Mouse (Mus musculus) 3134 (cell line): ENCODE measurements around the gene Olfr631.
A peak's percentile ranks its signal among the peaks of the same experiment; 100 is the strongest.
"Not testable (repeated sequence)": the region's sequence is repeated elsewhere in the genome, so short reads cannot be mapped to it uniquely, and the experiment has no call there.

Source experiments
- DNase-seq: peaks from one replicate; pipeline ENCODE4 v3.0.0-alpha.2; 2011; ENCODE audit warnings: low spot score; ENCODE audit not compliant: insufficient read length; ENCODE audit errors: extremely low read depth

Olfr631 gene

GRCm38 (mm10) chr7:103928525-103928924 is at the start of gene Olfr631:
Gene Olfr631, plus strand, starts transcription at chr7:103928825.
- no peak for DNase-seq

- no peak for DNase-seq
Measured at GRCm38 (mm10) chr7:103886152-103886551, 42.5 kb upstream of the Olfr631 start, which contains the start of gene Olfr66. Gene Olfr66, minus strand, starts transcription at chr7:103886252.

- DNase-seq = no peak
Measured at GRCm38 (mm10) chr7:103894385-103894784, 34.2 kb upstream of the Olfr631 start, which contains the start of gene Olfr64. Gene Olfr64, minus strand, starts transcription at chr7:103894485.

GRCm38 (mm10) chr7:103903187-103903586 is 25.4 kb upstream of the Olfr631 start, which contains the start of gene Olfr65:
Gene Olfr65, plus strand, starts transcription at chr7:103903487.
- DNase-seq = no peak

GRCm38 (mm10) chr7:103910047-103910446 is 18.6 kb upstream of the Olfr631 start:
- no peak for DNase-seq

GRCm38 (mm10) chr7:103912969-103913511 is 15.6 kb upstream of the Olfr631 start:
- no peak for DNase-seq

GRCm38 (mm10) chr7:103915338-103915737 is 13.3 kb upstream of the Olfr631 start:
- no peak for DNase-seq

GRCm38 (mm10) chr7:103934264-103934663 is 5.6 kb downstream of the Olfr631 start, which contains the start of gene Olfr632:
Gene Olfr632, plus strand, starts transcription at chr7:103934347.
- no peak for DNase-seq

- DNase-seq = peak; percentile 3
Measured at GRCm38 (mm10) chr7:103942730-103943129, 14.1 kb downstream of the Olfr631 start.

GRCm38 (mm10) chr7:103944137-103944536 is 15.5 kb downstream of the Olfr631 start, which contains the start of gene Olfr633:
Gene Olfr633, plus strand, starts transcription at chr7:103944437.
- DNase-seq = no peak

- not testable (repeated sequence) for DNase-seq
Measured at GRCm38 (mm10) chr7:103966873-103967272, 38.2 kb downstream of the Olfr631 start.

- DNase-seq = no peak
Measured at GRCm38 (mm10) chr7:103970852-103971251, 42.2 kb downstream of the Olfr631 start, which contains the start of gene Olfr635. Gene Olfr635, plus strand, starts transcription at chr7:103971152.

GRCm38 (mm10) chr7:103971782-103972181 is 43.2 kb downstream of the Olfr631 start:
- no peak for DNase-seq
